Mouse (Mus musculus) urinary bladder, adult 2 months (tissue): ENCODE data around the gene Cd55b. TPM values are rescaled to one million over a fixed set of nuclear protein-coding genes. Genes with fewer than 3 reads are reported as not detected.
"Not testable (repeated sequence)": the region's sequence is repeated elsewhere in the genome, so short reads cannot be mapped to it uniquely, and the experiment has no call there.

Experiments
- DNase-seq: peaks from one replicate; pipeline ENCODE4 v3.0.0; 2022; ENCODE audit warnings: low spot score
- polyA plus RNA-seq: library from polyadenylated mRNA; depleted of rRNA; stranded (reverse); fragments of >200 nt; gene quantifications from 2 replicates; pipeline ENCODE4 v1.2.3, GENCODE M21; 2012; rRNA removed

Gene Cd55b
- not detected in 2 replicates for polyA plus RNA-seq

- DNase-seq, result no peak
Observed at GRCm38 (mm10) chr1:130422664-130423111, at the start of gene Cd55b. Cd55b (minus strand) TSS chr1:130423009.

DNA sequence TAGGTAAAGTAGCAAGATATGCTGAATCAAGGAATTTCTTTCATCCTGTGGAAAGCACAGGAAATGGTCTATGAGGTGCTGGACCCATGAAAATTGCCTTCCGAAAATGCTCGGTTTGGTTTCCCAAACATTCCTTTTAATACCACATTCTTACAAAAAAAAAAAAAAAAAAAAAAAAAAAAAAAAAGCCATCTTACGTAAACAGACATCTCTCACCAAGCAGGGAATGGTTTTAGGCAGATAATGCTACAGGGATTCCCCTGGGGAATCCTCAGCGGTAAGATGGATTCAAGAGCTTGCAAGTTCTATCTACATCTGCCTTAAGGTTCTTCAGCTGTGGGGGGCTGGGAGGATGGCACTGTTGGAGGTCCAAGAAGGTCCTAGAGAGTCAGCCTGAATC, 47.3 kb upstream of the Cd55b start:
- no peak for DNase-seq

GRCm38 (mm10) chr1:130467453-130467852, 44.6 kb upstream of the Cd55b start:
- DNase-seq, result no peak

DNA sequence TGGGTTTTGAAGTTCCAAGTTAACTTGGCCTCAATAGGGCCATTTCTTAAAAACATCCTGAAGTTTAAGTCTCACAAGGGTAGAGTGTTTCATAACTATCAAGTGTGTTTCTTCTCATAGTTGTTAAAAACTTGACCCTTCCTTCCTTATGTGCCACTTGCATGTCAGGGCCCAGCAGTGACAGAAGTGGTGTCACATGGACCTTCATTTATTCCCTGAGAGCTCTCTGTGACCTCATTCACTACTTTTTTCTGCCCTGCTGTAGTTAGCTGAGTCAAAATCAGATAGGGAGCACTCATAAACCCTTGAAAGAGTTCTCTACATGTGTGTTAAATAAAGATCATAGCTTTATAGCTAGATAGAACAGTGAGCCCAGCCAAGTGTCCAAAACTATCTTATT, 41.4 kb upstream of the Cd55b start:
- DNase-seq, result no peak

GRCm38 (mm10) chr1:130462867-130463266, 40.1 kb upstream of the Cd55b start:
- DNase-seq, result no peak

GRCm38 (mm10) chr1:130462084-130462861, 39.5 kb upstream of the Cd55b start, which contains the start of gene Cd55:
Cd55 (minus strand) TSS chr1:130462744.
- peak; percentile 93 for DNase-seq

DNA sequence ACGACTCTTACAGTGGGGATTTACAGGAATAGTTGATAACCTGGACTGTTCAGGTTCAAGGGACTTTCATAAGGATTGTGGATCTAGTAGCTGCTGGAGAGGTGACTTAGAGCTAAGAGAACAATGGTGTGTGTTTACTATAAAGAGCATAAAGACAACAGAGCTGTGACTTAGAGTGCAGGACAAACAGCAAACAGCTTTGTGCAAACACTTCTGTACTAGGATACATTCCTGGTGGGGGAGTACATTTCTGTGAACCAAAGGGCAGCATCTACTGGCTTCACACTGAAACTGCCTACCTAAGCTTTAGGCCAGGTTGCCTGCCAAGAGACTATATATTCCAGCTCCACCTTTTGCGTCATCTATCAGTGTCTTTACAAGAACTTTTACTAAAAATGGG, 32.3 kb upstream of the Cd55b start:
- DNase-seq, result no peak

- not testable (repeated sequence) for DNase-seq
Observed at GRCm38 (mm10) chr1:130442930-130443329, 20.1 kb upstream of the Cd55b start.

DNA sequence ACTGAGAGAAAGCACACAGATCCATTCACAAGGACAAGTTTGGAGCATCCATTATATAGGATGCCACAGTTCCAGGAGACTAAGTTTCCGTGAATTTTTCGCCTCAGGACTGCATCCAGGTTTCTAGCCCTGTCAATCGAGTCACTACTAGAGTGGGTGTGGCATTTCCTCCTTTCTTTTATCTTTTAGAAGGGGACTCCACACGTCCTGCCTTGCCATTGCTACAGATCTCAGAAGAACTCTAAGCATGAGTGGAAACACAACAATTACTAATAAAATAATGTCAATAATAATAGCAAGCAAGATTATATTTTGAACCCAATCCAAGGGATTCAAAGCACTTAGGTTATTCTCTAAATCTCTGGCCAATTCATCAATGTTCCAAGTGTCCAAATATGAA, 8.1 kb upstream of the Cd55b start:
- no peak for DNase-seq

DNA sequence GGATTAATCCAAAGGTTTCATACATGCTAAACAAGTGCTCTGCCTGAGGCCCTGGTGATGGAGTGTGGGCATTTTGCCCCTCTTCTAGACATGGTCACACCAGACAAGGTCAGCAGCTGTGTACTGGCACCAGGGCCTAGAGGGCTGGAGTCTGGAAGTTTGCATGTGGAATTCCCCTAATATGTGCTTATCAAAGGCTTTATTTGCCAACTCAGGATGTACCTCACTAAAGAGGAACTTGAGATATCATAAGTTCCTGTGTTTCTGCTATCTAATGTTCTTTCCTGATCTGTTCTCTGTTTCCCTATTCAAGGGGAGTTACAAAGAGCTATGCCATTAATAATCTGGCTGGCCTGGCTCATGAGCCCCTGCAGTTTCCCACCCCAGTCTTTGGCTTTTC, 5.9 kb upstream of the Cd55b start:
- DNase-seq, result not testable (repeated sequence)

DNA sequence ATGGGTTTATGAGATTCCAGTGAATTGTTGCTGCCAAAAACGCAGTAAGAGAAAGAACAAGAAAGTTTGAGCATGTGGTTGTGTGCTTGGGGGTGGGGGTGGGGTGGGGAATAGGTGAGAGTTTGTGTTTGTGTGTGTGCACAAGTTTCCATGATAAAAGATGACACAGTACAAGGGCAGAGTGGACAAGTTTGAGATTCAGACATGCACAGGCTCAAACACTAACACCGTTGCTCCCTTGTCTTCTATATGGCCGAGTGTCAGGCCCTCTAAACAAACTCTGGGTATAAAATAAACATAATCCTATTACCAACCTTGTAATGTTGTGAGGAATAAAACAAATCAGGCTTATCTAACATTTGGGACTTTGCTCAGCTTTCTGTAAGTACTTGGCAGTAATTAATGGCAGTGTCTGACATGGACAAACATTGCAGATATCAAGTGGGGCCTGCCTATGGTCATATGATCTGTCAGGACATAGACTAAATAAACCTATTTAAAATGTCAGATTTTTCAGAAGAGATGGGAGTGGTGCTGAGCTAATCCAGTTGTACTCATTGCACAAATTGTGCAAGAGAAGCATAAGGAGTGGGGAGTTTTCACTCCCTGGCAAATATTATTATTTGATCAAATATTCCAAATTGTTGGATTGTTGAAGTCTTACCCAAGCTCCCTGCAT, 4.5 kb upstream of the Cd55b start:
- DNase-seq, result not testable (repeated sequence)

- not testable (repeated sequence) for DNase-seq
Observed at GRCm38 (mm10) chr1:130422033-130422432, 776 bp downstream of the Cd55b start.

DNA sequence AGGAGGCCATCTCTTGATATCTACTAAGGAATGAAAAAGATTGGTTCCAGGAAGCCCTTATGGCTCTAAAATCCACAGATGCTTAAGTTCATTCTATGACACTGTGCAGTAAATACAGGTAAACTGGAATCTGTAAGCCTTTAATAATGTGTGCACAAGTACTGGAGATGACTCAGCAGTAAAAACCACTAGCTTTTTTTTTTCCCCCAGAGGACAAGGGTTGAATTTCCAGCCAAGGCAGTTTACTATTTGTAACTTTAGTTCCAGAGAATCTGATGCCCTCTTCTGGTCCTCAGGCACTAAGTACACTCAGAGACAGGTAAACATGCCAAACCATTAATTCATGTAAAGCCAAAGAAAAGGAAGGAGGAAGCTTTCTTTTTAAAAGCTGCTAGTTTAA, 25.7 kb downstream of the Cd55b start:
- not testable (repeated sequence) for DNase-seq

DNA sequence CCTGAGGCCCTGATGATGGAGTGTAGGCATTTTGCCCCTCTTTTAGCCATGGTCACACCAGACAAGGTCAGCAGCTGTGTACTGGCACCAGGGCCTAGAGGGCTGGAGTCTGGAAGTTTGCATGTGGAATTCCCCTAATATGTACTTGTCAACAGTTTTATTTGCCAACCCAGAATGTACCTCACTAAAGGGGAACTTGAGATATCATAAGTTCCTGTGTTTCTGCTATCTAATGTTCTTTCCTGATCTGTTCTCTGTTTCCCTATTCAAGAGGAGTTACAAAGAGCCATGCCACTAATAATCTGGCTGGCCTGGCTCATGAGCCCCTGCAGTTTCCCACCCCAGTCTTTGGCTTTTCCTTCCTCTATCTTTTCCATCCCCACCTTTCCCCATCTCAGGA, 35.5 kb downstream of the Cd55b start:
- not testable (repeated sequence) for DNase-seq

DNA sequence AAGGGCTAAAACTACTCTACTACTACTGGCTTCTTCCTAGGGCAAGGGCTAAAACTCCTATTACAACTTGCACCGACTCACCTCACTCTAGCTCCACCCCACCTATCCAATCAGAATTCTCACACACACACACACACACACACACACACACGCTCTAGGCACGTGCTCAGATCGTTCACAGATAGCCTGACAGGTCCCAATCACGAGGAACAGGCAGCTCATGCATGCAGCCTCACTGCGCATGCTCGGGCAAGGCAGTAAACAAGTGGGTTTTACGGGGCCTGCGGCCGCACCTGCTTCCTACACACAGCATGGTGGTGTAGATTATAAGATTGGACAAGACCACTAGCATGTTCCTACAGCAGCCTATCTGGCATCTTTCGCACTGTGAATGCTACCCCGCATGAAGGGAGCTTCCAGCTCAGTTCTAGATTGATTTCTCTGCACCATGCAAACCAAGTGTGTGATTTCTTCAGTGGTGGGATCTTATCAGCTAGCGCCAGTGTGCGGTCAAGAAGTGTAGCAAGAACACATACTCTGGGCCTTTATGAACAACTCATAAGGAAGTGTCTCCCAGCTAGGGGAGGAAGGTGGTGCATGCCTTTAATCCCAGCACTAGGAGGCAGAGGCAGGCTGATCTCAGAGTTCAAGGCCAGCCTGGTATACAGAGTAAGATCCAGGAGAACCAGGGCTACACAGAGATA, 44.9 kb downstream of the Cd55b start:
- no peak for DNase-seq

- DNase-seq, result no peak
Observed at GRCm38 (mm10) chr1:130374173-130374785, 48.5 kb downstream of the Cd55b start.

- no peak for DNase-seq
Observed at GRCm38 (mm10) chr1:130373398-130374083, 49.3 kb downstream of the Cd55b start.

DNA sequence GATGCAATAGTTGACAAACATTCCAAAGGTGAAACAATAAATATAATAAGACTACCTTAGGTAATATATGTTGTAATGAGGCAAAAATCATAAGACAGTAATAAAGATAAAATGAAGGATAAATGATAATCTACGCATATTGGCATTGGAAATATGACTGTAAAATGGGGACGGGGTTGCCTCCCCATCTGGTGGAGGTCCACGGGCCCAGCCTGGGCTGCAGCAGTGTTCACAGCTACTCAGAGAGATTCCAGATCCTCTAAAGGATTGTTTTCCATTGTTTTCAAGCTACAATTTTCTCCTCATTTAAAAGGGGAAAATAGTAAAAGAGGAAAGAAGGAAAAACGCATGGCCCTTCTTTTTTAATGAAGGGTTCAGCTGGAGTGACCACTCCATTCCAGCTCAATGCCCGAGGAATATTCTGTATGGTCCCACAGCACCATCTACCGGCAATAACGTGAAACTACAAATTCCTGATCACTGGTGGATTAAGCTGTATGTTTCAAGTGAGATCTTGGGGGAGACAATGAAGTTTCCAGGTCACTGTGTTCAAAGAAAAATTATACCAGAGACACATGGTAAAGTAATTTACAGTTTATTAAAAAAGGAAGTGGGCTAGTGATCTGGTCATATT, 50.8 kb downstream of the Cd55b start:
- DNase-seq, result no peak

- no peak for DNase-seq
Observed at GRCm38 (mm10) chr1:130371291-130371690, 51.5 kb downstream of the Cd55b start.

- DNase-seq, result no peak
Observed at GRCm38 (mm10) chr1:130350077-130350635, 72.7 kb downstream of the Cd55b start.

DNA sequence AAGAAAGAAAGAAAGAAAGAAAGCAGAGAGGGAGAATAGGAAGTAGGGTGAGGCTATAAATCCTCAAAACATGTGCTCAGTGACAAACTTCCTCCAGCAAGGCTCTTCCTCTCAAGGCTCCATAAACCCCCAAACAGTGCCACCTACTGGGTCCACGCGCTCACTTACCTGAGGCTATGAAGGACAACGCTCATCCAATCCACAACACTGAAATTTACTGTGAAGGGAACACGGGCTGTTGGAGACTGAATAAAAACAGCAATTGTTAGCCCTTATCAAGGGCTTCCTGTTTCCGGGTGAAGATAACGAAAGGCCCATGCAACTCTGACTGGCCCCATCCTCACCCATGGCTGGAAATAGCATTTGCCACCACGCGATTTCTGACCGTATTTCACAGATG, 80.4 kb downstream of the Cd55b start:
- DNase-seq, result no peak
